Mouse (Mus musculus) stomach, embryonic 14.5 days (tissue): Measurements from ENCODE around the gene Miox. TPM values are rescaled to one million over a fixed set of nuclear protein-coding genes. Genes with fewer than 3 reads are reported as not detected.
A peak's percentile ranks its signal among the peaks of the same experiment; 100 is the strongest.

Source experiments
- ATAC-seq: fragments of 200-750 bp; cut with Nextera tagmentation; 2 replicates; pipeline ENCODE4 v1.8.0; 2017; ENCODE audit warnings: low read depth, moderate TSS enrichment; ENCODE audit not compliant: insufficient number of reproducible peaks, insufficient read depth, low FRiP score
- H3K27ac ChIP-seq: fragments of 300-500 bp; sonication (generic); 2 replicates; pipeline ENCODE4 v1.5.1; 2014; ENCODE audit warnings: mild to moderate bottlenecking, low read length, moderate library complexity, mixed read lengths
- H3K27me3 ChIP-seq: fragments of 300-500 bp; sonication (generic); 2 replicates; pipeline ENCODE4 v1.6.1; 2014; ENCODE audit warnings: low read length, control low read depth, mixed read lengths; ENCODE audit not compliant: control insufficient read depth, insufficient read depth
- H3K36me3 ChIP-seq: fragments of 300-500 bp; sonication (generic); 2 replicates; pipeline ENCODE4 v1.6.1; 2014; ENCODE audit warnings: mild to moderate bottlenecking, control low read depth, low read length, moderate library complexity, mixed read lengths; ENCODE audit not compliant: control insufficient read depth, insufficient read depth
- H3K4me1 ChIP-seq: fragments of 300-500 bp; sonication (generic); 2 replicates; pipeline ENCODE4 v1.6.1; 2014; ENCODE audit warnings: low read length, control low read depth, mixed read lengths; ENCODE audit not compliant: control insufficient read depth, insufficient read depth
- H3K4me2 ChIP-seq: fragments of 300-500 bp; sonication (generic); replicated peaks from 2 replicates; pipeline ENCODE4 v1.6.1; 2014; ENCODE audit warnings: low read depth, low read length, control low read depth
- H3K4me3 ChIP-seq: fragments of 300-500 bp; sonication (generic); 2 replicates; pipeline ENCODE4 v1.5.1; 2014; ENCODE audit warnings: low read depth, low read length, control low read depth
- H3K9ac ChIP-seq: fragments of 300-500 bp; sonication (generic); replicated peaks from 2 replicates; pipeline ENCODE4 v1.6.1; 2014; ENCODE audit warnings: low read depth, mild to moderate bottlenecking, control low read depth, low read length, moderate library complexity, mixed read lengths
- H3K9me3 ChIP-seq: fragments of 300-500 bp; sonication (generic); 2 replicates; pipeline ENCODE4 v1.6.1; 2016; ENCODE audit warnings: low read depth, low read length, control low read depth; ENCODE audit not compliant: control insufficient read depth
- WGBS: fragments of 180-500 bp; shearing (Covaris S2); extraction: QIAGEN DNeasy Blood & Tissue Kit; methylation state at CpG from one replicate; pipeline ENCODE4 v1.1.7; 2014; 5-methylcytosine and 5-hydroxymethylcytosine counted together
- polyA plus RNA-seq: library from polyadenylated mRNA; unstranded; fragments of >200 nt; fragmentation: Nextera tagmentation; extraction: Ambion mirVana; gene quantifications from 2 replicates; pipeline ENCODE4 v1.2.1, GENCODE M21; 2014

Miox gene
- polyA plus RNA-seq, 1 experiment from 2014 or later, result not detected

DNA sequence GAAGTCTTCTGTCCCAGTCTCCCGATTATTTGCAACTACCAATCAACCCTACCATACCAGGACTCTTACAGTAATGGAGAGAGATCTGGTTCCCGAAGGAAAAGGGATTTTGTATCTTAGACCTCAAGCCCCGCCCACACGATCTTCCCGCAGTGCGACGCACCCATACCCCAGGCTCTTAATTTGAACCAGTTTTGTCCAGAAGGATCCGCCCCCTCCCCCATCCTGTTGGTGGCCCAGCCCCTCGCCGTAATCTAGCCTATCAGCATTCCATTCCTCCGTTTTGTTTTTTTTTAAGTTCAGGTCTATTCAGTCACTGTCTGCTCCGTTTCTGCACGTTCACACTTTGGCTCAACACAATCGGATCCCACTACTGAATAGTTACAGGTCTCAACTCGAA lies 22.2 kb downstream of the Miox start:
- Histone ChIP-seq H3K4me1 (peaks cover 20% of the 10 kb centered on the region), H3K4me2 (peak overlapping the region; percentile 49), H3K4me3 (peak overlapping the region; percentile 91), H3K27me3 (no peaks in the 10 kb centered on the region), H3K9me3 (no peaks in the 10 kb centered on the region), H3K9ac (peak overlapping the region; percentile 87), H3K27ac (peak overlapping the region; percentile 90), H3K36me3 (peaks cover 36% of the 10 kb centered on the region)
- peak; percentile 42; the same call in 1 of the 2 replicates for ATAC-seq
- under 1% methylated on average over 15 of the region's 15 CpGs for WGBS

DNA sequence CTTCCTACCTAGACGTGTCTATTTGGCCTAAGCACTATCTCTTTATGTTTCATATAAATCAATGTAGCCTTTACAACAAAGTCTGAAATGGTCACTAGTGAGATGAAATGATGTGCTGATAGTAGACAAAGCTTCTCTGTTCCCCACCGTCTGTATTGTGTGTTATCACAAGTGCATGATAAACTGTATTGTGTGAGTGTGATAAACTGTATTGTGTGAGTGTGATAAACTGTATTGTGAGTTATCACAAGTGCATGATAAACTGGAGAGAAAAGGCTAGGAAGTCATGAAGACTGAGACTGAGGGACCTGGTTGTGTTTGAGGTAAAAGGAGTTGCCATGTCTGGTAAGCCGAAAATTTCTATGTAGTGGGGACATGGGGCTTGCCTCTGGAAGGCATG lies 24.6 kb downstream of the Miox start:
- Histone ChIP-seq H3K4me2 (no peak overlapping the region), H3K4me1 (peaks cover 20% of the 10 kb centered on the region), H3K4me3 (no peak overlapping the region), H3K27me3 (no peaks in the 10 kb centered on the region), H3K27ac (no peak overlapping the region), H3K9ac (no peak overlapping the region), H3K9me3 (no peaks in the 10 kb centered on the region), H3K36me3 (peaks cover 35% of the 10 kb centered on the region)
- 70% methylated on average over 3 of the region's 3 CpGs for WGBS
- no peak for ATAC-seq

DNA sequence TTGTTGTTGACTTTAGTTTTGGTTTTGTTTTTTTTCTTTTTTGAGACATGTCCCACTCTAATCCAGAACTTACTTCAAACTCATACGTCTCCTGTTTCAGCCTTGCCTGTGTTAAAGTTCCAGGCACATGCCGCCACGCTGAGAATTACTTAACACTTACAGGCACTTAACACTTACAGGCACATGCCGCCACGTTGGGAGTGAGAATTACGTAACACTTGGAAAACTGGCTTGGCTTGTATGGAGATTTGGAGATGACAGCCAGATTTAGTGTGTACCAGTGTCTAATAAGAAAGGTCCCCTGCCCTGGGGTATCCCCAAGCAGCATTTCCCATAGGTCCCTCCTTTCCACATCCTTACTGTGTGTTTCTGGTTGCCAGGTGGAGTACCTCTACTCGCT lies 28.9 kb downstream of the Miox start:
- Histone ChIP-seq H3K27ac (no peak overlapping the region), H3K27me3 (no peaks in the 10 kb centered on the region), H3K4me2 (no peak overlapping the region), H3K4me3 (no peak overlapping the region), H3K9ac (no peak overlapping the region), H3K4me1 (0 out of 2 replicates have a peak, but pooled peaks cover 4% of the 10 kb centered on the region), H3K9me3 (no peaks in the 10 kb centered on the region), H3K36me3 (peaks cover 78% of the 10 kb centered on the region)
- WGBS, result 90% methylated on average over 7 of the region's 7 CpGs
- ATAC-seq, result no peak

DNA sequence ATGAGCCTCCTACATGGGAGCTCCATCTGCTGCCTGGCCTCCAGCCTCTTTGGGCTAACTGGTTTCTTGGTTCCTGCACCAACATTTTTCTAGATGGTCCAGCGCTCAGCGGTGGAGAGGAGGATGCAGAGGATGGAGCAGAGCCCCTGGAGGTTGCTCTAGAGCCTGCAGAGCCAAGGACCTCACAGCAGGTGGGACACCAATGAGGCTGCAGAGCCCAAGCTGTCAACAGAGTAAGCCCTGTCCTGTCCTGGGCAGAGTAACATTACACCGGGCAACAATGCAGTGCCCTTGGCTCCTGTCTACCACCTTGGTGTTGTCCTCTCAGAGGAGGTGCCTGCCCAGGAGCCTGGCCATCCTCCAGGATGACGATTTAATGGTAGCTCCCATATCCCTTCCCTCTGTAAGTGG lies 30.9 kb downstream of the Miox start:
- Histone ChIP-seq H3K4me1 (no peaks in the 10 kb centered on the region), H3K27ac (no peak overlapping the region), H3K9me3 (no peaks in the 10 kb centered on the region), H3K9ac (no peak overlapping the region), H3K4me2 (no peak overlapping the region), H3K27me3 (no peaks in the 10 kb centered on the region), H3K36me3 (peaks cover 98% of the 10 kb centered on the region), H3K4me3 (no peak overlapping the region)
- ATAC-seq, result no peak
- WGBS, result 98% methylated on average over 4 of the region's 4 CpGs

DNA sequence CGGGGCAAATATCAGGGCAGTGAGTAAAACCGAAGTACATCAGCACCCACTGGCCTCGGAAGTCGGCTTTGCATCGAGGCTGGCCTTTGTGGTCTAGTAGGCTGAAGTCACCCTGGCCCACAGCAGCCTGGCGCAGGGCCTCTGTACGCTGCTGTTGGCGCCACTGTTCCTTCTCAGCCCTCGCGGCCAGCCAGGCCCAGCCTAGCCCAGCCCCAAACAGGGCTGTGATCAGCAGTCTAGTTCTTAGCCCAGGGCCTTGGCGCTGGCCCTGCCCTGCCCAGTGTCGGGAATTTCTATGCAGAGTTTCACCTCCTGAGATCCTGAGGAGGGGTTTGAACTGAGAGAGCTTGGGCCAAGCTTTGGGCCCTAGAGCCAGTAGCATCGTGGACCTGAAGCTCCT lies 37.9 kb downstream of the Miox start:
- Histone ChIP-seq H3K4me3 (no peak overlapping the region), H3K27ac (no peak overlapping the region), H3K4me2 (no peak overlapping the region), H3K9ac (no peak overlapping the region), H3K27me3 (0 out of 2 replicates have a peak, but pooled peaks cover 4% of the 10 kb centered on the region), H3K4me1 (0 out of 2 replicates have a peak, but pooled peaks cover 4% of the 10 kb centered on the region), H3K9me3 (no peaks in the 10 kb centered on the region), H3K36me3 (peaks cover 51% of the 10 kb centered on the region)
- no peak for ATAC-seq
- WGBS, result 88% methylated on average over 13 of the region's 13 CpGs

DNA sequence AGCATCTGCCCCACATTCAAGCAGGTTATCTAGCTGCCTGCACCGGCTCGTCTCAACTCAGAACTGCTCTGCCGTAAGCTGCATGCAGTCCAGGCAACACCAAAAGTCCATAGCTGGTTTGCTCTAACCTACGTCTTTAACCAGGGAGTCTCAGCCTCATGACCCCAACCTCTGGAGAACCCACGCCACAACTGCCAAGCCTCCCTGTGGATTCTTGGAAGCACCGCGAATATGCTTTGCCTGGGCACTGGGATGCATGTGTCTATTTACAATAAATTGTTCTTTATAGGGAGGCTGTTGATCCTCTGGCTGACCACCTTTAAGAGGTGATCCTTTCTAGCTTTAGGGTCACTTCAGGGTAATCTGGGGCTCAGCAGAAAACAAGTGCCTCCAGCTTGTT lies 38.3 kb downstream of the Miox start:
- ATAC-seq, result no peak

DNA sequence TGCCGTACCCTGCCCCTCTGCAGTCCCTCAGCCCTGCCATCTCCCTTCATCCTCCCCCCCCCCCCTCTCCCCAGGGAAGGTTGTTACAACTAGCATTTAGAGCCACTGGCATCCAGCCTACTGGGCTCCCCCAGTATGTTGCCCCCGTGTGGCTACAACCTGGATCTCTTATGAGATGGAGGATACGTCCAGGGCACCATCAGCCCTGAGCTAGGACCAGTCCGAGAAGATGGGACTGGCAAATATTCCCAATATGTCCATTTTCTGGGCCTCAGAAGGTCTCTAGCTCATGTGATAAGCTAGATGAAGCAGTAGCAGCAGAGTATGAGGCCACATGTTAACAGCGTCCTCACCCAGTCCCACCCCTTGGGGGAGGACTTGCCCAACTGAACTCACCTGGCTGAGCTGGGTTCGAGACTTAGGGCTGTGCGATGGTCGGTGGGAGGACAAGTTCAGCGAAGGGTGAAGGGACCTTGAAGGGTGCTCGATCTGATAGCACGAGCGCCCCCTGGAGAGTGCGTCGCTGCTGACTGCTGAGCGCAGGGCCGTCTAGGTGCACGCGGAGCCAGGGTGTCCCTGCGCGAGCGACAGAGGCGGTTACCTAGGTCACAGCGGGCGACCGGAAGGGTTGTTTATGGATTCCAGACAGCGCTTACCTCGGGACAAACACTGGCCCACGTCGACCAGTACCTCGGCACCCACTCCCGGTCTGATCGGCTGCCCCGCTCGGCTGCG lies 39.0 kb downstream of the Miox start:
- Histone ChIP-seq H3K9me3 (no peaks in the 10 kb centered on the region), H3K27ac (peak overlapping the region; percentile 83), H3K4me1 (0 out of 2 replicates have a peak, but pooled peaks cover 4% of the 10 kb centered on the region), H3K4me2 (peak overlapping the region; percentile 68), H3K27me3 (peaks cover 13% of the 10 kb centered on the region), H3K4me3 (peak overlapping the region; percentile 58), H3K9ac (peak overlapping the region; percentile 52), H3K36me3 (peaks cover 39% of the 10 kb centered on the region)
- WGBS, result 2% methylated on average over 35 of the region's 35 CpGs
- peak; percentile 84 for ATAC-seq

More for the DNA sequence above, 38.3 kb downstream of the Miox start:
- Histone ChIP-seq H3K4me2 (peak overlapping the region; percentile 68), H3K27ac (no peak overlapping the region), H3K27me3 (peaks cover 6% of the 10 kb centered on the region), H3K9me3 (no peaks in the 10 kb centered on the region), H3K36me3 (peaks cover 46% of the 10 kb centered on the region), H3K4me1 (0 out of 2 replicates have a peak, but pooled peaks cover 4% of the 10 kb centered on the region), H3K4me3 (no peak overlapping the region), H3K9ac (no peak overlapping the region)
- 80% methylated on average over 7 of the region's 7 CpGs for WGBS

DNA sequence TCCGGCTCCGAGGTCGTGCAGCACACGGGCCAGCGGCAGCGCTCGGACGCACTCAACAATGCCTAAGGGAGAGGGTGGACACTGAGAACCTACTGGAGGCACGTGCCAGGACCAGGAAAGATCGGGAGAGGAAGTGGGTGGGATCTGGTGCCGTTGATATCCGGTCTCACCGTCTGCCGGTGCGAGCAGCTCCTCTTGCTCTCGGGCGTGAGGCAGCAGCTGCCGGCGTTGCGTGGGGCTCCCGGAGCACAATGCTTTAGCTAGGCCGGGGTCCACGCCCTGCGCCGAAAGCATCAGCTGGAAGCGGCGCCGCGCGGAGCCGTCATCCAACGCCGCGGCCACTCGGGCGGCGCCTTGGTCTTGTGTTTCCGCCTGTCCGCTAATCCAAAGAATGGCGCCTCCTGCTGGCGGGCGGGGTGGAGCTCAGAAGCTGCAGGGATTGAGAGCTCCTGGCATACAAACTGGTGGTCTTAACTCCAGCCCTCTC lies 39.6 kb downstream of the Miox start, which contains the start of gene Sco2:
Sco2 (minus strand) TSS at position 85 of the 487 bp plus-strand sequence.
- Histone ChIP-seq H3K9me3 (no peaks in the 10 kb centered on the region), H3K27me3 (peaks cover 19% of the 10 kb centered on the region), H3K4me2 (peak within 1 kb of the TSS; percentile 68), H3K4me1 (peaks cover 8% of the 10 kb centered on the region; the same call in 1 of the 2 replicates), H3K27ac (peak within 1 kb of the TSS; percentile 83), H3K4me3 (peak within 1 kb of the TSS; percentile 58), H3K9ac (peak within 1 kb of the TSS; percentile 52), H3K36me3 (peaks cover 33% of the 10 kb centered on the region)
- WGBS, result under 1% methylated on average over 42 of the region's 42 CpGs
- peak; percentile 73 for ATAC-seq
